Mouse (Mus musculus) G1E (cell line): ENCODE results near the gene Peli1.

ENCODE experiments used
- CTCF ChIP-seq: IDR thresholded peaks from 2 replicates; pipeline ENCODE4 v1.5.1; 2012; ENCODE audit warnings: low read depth, low read length, inconsistent platforms, mixed read lengths
- GATA1 ChIP-seq: IDR thresholded peaks from 2 replicates; pipeline ENCODE4 v1.6.1; 2012; ENCODE audit warnings: borderline replicate concordance, low read length, inconsistent platforms, mixed read lengths
- GATA2 ChIP-seq: IDR thresholded peaks from 2 replicates; pipeline ENCODE4 v1.6.1; 2012; ENCODE audit warnings: low read depth, low read length, inconsistent platforms, borderline replicate concordance
- POLR2AphosphoS5 ChIP-seq: IDR thresholded peaks from 2 replicates; pipeline ENCODE4 v1.6.1; 2012; ENCODE audit warnings: low read depth, low read length, inconsistent platforms; ENCODE audit not compliant: insufficient replicate concordance
- TAL1 ChIP-seq: conservative IDR thresholded peaks from 2 replicates; pipeline ENCODE4 v1.6.1; 2012; ENCODE audit warnings: low read depth, low read length, inconsistent platforms, mixed read lengths

- TF ChIP-seq CTCF (no peak), GATA1 (no peak), GATA2 (no peak), TAL1 (no peak), POLR2AphosphoS5 (no peak)
Measured at GRCm38 (mm10) chr11:21092621-21093020, 1.5 kb downstream of the Peli1 start.
